Mouse (Mus musculus): ENCODE measurements at regions not wholly inside any gene's neighbourhood (a gene's known extent, or its start where the extent isn't known, plus 50 kb on each side); places are given as distances from the start of the nearest gene placed in this dataset.

DNA sequence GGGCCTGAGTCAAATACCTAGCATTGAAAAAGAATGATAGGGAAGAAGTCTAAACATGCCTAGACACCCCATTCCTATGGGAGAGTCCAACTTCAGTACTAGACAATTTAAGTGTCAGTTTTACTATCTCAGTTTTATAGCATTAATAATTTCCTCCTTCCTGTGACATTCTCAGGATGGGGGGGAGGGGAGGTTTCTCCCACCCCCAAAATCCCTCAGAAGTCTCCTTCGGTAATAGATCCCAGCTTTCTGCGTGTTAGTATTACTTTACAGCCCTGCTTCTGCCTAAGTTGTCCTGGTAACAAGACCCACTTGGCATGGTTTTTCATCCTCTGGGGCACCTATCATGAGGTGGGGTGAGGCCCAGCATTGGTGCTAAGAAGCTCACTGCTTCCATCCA is 202.9 kb upstream of the Dapk1 start:
- no peak for TF ChIP-seq GATA1 (IDR thresholded peaks at IDR 0.05; ENCODE audit: borderline replicate concordance, low read length)
- no peak for TF ChIP-seq FLI1 (IDR thresholded peaks at IDR 0.05; ENCODE audit: low read length)
- H3K4me3 ChIP-seq (replicated peaks): no peak overlapping the region
- peaks cover 15% of the 10 kb centered on the region for H3K9me3 ChIP-seq
- no peaks in the 10 kb centered on the region for H3K27me3 ChIP-seq (replicated peaks)
- H3K36me3 ChIP-seq (replicated peaks; ENCODE audit: low read length): no peaks in the 10 kb centered on the region
- no peaks in the 10 kb centered on the region for H3K4me1 ChIP-seq

DNA sequence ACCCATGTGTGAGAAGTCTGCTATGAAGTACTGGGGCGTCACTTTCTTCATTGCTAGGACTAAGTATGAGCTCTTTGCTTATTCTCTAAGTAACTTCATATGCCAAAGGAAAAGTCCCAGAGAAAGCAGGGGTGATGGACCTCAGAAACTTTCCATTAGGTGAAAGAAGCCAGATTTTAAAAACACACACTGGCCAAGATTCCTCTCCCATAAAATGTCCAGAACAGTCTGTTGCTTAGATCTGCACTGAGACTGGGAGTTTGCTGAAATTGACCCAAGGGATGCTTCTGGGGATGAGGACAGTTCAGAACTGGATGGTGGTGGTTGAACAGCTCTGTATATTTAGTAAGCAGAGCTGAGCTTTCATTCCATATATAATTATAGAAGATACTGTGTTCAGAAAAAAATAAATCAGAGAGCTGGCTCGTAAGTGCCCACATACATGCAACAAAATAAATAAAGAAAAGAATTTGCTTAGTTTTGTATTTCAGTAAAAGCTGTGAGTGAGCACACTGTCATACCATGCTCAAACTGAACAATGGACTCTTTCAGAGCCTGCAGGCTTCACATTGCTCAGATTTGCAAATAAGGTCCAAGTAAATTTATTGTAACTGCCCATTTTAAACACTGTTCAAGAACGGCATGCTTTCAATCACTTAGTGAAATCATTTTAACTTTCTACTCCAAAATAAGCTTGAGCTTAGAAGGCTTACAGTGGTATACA is 200.8 kb upstream of the Dapk1 start:
- Histone ChIP-seq H3K9me3 (peaks cover 20% of the 10 kb centered on the region), H3K4me3 (replicated peaks) (no peak overlapping the region), H3K36me3 (replicated peaks; ENCODE audit: low read length) (no peaks in the 10 kb centered on the region), H3K27me3 (replicated peaks) (no peaks in the 10 kb centered on the region), H3K4me1 (no peaks in the 10 kb centered on the region)
- no peak for TF ChIP-seq FLI1 (IDR thresholded peaks at IDR 0.05; ENCODE audit: low read length)
- TF ChIP-seq GATA1 (IDR thresholded peaks at IDR 0.05; ENCODE audit: borderline replicate concordance, low read length): no peak

DNA sequence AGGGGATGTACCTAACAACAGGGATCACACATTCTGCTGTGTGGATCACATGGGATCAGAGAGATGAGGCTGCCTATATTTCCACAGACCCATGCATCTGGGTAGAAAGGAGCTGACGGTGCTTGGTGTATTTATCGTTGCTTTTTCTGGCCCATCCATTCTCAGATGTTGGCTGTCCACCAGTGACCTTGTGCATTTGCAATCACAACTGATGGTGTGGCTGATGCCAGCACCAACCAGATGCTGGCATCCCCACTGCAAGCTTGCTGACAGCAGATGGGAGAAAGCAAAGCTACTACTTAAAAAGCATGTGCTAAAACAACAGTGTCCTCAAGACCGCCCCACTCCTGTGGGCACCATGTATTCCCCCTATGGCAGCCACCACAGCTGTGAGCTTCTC is 198.3 kb upstream of the Dapk1 start:
- TF ChIP-seq FLI1 (IDR thresholded peaks at IDR 0.05; ENCODE audit: low read length) (no peak), GATA1 (IDR thresholded peaks at IDR 0.05; ENCODE audit: borderline replicate concordance, low read length) (no peak)
- H3K9me3 ChIP-seq: peaks cover 26% of the 10 kb centered on the region
- no peaks in the 10 kb centered on the region for H3K27me3 ChIP-seq (replicated peaks)
- no peak overlapping the region for H3K4me3 ChIP-seq (replicated peaks)
- no peaks in the 10 kb centered on the region for H3K4me1 ChIP-seq
- H3K36me3 ChIP-seq (replicated peaks; ENCODE audit: low read length): no peaks in the 10 kb centered on the region

DNA sequence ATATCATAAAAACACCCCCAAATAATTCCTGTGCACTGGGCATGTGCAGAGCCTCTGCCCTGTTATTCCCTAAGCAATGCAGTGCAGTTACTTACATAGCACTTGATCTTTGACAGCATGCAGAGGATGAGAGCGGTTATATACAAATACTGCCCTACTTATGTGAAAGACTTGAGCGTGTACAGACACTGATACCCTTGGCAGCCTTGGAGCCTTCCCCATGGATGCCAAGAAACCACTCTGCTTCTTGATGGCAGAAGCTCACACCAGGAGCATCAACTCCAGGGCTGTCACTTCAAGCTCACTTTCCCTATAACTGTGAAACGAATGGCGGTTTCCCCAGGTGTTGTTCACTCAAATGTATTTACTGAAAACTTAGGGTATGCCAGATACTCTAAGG is 194.4 kb upstream of the Dapk1 start:
- no peaks in the 10 kb centered on the region for H3K36me3 ChIP-seq (replicated peaks; ENCODE audit: low read length)
- peaks cover 40% of the 10 kb centered on the region for H3K9me3 ChIP-seq
- TF ChIP-seq FLI1 (IDR thresholded peaks at IDR 0.05; ENCODE audit: low read length) (no peak), GATA1 (IDR thresholded peaks at IDR 0.05; ENCODE audit: borderline replicate concordance, low read length) (no peak)
- H3K4me1 ChIP-seq: no peaks in the 10 kb centered on the region
- no peak overlapping the region for H3K4me3 ChIP-seq (replicated peaks)
- no peaks in the 10 kb centered on the region for H3K27me3 ChIP-seq (replicated peaks)

DNA sequence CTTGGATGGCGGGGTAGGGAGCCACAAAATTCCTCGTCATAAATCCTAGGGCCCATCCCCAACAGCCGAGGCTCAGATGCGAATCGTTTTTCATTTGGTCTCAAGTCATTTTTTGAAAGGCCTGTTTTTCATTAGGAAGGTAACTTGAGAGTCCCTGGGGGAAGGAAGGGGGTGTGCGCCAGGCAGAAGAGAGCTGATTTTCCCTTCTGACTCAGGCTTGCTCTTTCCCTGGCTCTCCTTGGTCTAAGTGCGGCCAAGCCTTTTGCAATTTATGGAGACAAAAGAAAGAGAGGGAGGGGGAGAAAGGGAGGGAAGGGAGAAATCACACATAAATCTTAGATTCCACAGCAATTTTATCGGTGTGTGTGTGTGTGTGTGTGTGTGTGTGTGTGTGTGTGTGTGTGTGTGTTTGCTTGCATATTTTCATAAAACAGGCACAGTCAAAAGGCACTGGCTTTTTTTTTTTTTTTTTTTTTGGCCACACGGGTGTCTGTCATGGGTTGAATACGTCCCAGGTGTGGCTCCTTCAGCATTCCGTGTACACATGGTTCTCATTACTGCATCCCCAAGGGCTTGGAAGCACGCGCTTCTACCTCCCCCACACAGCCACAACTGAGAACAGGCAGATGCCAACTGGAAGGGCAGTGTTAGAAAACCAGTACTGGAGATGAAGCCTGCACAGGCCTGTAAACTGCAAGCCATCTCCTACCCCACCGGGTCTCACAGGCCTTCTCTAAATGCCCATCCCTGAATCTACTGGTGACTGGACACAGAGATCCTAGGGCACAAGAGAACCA is 191.8 kb upstream of the Dapk1 start:
- TF ChIP-seq FLI1 (IDR thresholded peaks at IDR 0.05; ENCODE audit: low read length): no peak
- TF ChIP-seq GATA1 (IDR thresholded peaks at IDR 0.05; ENCODE audit: borderline replicate concordance, low read length): no peak
- Histone ChIP-seq H3K9me3 (peaks cover 31% of the 10 kb centered on the region), H3K4me1 (no peaks in the 10 kb centered on the region), H3K36me3 (replicated peaks; ENCODE audit: low read length) (no peaks in the 10 kb centered on the region), H3K27me3 (replicated peaks) (no peaks in the 10 kb centered on the region), H3K4me3 (replicated peaks) (no peak overlapping the region)

DNA sequence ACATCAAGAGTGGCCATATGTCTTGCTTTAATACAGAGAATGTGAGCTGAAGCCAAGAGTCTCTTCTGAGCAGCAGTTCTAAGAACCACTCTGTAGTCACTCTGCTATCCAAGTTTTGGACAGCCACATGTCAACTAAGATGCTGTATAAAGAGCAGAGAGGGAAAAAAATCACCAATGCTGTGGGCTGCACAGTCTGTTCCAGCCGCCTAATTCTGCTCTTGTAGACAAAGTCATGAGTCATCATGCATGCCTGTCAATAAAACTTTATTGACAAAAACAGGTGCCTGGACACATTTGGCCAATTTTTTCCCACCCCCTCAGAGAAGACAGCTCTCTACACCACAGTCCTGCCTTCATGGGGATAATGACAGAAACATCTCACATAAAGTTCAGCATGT is 185.7 kb upstream of the Dapk1 start:
- Histone ChIP-seq H3K9me3 (peaks cover 10% of the 10 kb centered on the region; the same call in 1 of the 2 replicates), H3K4me3 (replicated peaks) (no peak overlapping the region), H3K36me3 (replicated peaks; ENCODE audit: low read length) (no peaks in the 10 kb centered on the region), H3K4me1 (no peaks in the 10 kb centered on the region), H3K27me3 (replicated peaks) (no peaks in the 10 kb centered on the region)
- TF ChIP-seq FLI1 (IDR thresholded peaks at IDR 0.05; ENCODE audit: low read length) (no peak), GATA1 (IDR thresholded peaks at IDR 0.05; ENCODE audit: borderline replicate concordance, low read length) (no peak)

DNA sequence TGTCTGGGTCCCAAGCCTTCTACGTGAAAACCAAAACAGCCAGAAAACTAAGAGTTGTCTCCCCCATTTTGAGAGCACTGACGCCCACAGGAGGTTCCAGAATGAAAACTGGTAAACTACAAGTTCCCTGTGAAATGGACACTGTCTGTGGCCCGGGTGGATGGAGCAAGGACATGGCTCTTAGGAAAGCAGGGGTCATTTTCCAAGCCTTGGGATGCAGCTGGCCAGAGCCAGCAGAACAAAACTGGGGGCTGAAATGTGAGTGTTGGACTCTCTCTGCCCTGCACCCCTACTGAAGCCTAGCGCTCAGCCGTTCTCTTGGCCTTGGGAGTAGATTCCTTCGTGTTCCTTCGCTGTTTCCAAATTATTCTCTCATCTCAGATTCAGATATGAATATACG is 184.7 kb upstream of the Dapk1 start:
- no peak overlapping the region for H3K4me3 ChIP-seq (replicated peaks)
- H3K27me3 ChIP-seq (replicated peaks): no peaks in the 10 kb centered on the region
- peaks cover 10% of the 10 kb centered on the region; the same call in 1 of the 2 replicates for H3K9me3 ChIP-seq
- H3K4me1 ChIP-seq: no peaks in the 10 kb centered on the region
- TF ChIP-seq FLI1 (IDR thresholded peaks at IDR 0.05; ENCODE audit: low read length): no peak
- no peak for TF ChIP-seq GATA1 (IDR thresholded peaks at IDR 0.05; ENCODE audit: borderline replicate concordance, low read length)
- H3K36me3 ChIP-seq (replicated peaks; ENCODE audit: low read length): no peaks in the 10 kb centered on the region

DNA sequence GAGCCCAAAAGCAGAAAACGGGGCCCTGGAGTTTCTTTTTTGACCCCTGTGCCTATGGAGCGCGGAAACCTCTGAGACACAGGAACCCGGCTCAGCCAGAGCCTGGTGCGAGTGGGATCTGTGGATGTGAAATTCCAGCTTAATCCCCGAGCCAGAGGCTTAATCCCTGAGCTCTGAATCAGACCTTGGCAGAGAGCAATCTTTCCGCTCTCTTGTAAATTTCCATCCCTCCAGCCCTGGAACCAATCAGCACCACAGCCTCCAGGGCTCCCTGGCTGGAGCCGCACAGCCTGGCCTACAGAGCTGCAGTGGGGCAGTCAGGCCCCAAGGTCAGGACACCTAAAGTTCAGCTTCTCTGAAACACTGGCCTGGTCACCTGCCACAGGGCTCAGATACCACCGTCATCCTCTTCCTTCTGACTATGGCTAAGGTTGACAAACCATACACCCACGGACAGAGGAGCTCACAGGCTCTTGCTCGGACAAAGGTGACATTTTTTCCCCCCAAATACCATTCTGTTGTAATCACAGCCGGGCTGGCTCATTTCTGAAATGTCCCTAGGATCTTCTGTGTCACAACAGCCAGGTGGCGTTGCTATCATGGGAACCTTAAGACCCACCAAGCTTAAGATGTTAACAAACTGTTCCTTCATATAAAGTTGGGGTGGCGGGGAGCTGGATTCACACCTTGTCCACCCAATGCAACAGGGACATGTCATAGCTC is 184.2 kb upstream of the Dapk1 start:
- Histone ChIP-seq H3K36me3 (replicated peaks; ENCODE audit: low read length) (no peaks in the 10 kb centered on the region), H3K4me1 (no peaks in the 10 kb centered on the region), H3K9me3 (peaks cover 10% of the 10 kb centered on the region; the same call in 1 of the 2 replicates), H3K27me3 (replicated peaks) (no peaks in the 10 kb centered on the region), H3K4me3 (replicated peaks) (no peak overlapping the region)
- TF ChIP-seq FLI1 (IDR thresholded peaks at IDR 0.05; ENCODE audit: low read length): no peak
- TF ChIP-seq GATA1 (IDR thresholded peaks at IDR 0.05; ENCODE audit: borderline replicate concordance, low read length): no peak

DNA sequence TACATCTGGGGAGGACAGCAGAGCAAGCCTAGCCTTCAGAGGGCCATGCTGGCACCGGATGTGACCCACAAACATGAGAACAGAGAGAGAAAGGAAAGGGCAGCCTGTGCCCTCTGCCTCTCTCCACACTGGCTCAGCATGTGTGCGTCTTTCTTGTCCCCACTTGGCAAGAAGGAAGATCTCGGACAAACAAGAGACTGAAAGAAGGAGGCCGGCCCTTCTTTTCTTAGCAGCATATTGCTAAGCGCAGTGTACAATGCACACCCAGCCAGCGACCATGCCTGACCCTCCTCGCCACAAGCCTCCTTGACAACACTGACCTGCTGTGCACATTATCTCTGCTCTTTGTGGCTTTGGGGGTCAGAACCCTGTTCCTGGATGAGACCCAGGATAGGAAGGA is 181.4 kb upstream of the Dapk1 start:
- Histone ChIP-seq H3K27me3 (replicated peaks) (no peaks in the 10 kb centered on the region), H3K4me3 (replicated peaks) (no peak overlapping the region), H3K9me3 (peaks cover 14% of the 10 kb centered on the region), H3K36me3 (replicated peaks; ENCODE audit: low read length) (no peaks in the 10 kb centered on the region), H3K4me1 (no peaks in the 10 kb centered on the region)
- no peak for TF ChIP-seq FLI1 (IDR thresholded peaks at IDR 0.05; ENCODE audit: low read length)
- no peak for TF ChIP-seq GATA1 (IDR thresholded peaks at IDR 0.05; ENCODE audit: borderline replicate concordance, low read length)

All from megakaryocyte, embryonic 14.5 days (primary cell).